ENCODE assay signal across 15 mouse cellular contexts in genomic region chr11:51937361-51937781, GRCm38 (mm10). TPM values are rescaled to one million over a fixed set of nuclear protein-coding genes. Genes with fewer than 3 reads are reported as not detected.
DNase-seq lines count a peak whose midpoint lies in the region; ATAC-seq and TF ChIP-seq lines count a peak whose summit lies in the region.
"Had no signal": no experiment of that assay in that cellular context is flagged by ENCODE, and none has a peak within 500 bp of the region (broad histone marks: within the 10 kb centered on the region; RNA-seq: fewer than 3 reads in every experiment).

No protein-coding gene starts in this region.

- H3K27ac ChIP-seq in liver, postnatal 0 days (ENCODE audit: low read depth): 0 out of 2 replicates have a peak overlapping the region, but pooled peaks have one; percentile 7
- no peak overlapping the region for H3K27ac ChIP-seq in liver, embryonic 11.5 days (ENCODE audit: low read depth, low read length)
- H3K27ac ChIP-seq in kidney, embryonic 14.5 days (ENCODE audit: low read depth, low read length): no peak overlapping the region
- no peak overlapping the region for H3K27ac ChIP-seq in cerebellum, adult 2 months (ENCODE audit: insufficient read depth, low read length)
- H3K27ac ChIP-seq: embryonic facial prominence, embryonic 13.5 days; hindbrain, embryonic 15.5 days; neural tube, embryonic 12.5 days had no signal

- H3K27me3 ChIP-seq in liver, postnatal 0 days (ENCODE audit: insufficient read depth, low read length): no peaks in the 10 kb centered on the region
- H3K27me3 ChIP-seq in liver, embryonic 11.5 days (replicated peaks; ENCODE audit: control insufficient read depth, insufficient read depth, low read length): no peaks in the 10 kb centered on the region
- H3K27me3 ChIP-seq in kidney, embryonic 14.5 days (ENCODE audit: control insufficient read depth, insufficient read depth, low read length): no peaks in the 10 kb centered on the region
- no peaks in the 10 kb centered on the region for H3K27me3 ChIP-seq in cerebellum, adult 2 months (ENCODE audit: control insufficient read depth, insufficient read depth, low read length)
- H3K27me3 ChIP-seq: embryonic facial prominence, embryonic 13.5 days; hindbrain, embryonic 15.5 days; neural tube, embryonic 12.5 days had no signal

- H3K4me2 ChIP-seq in liver, postnatal 0 days (ENCODE audit: low read depth, low read length): no peak overlapping the region
- no peak overlapping the region for H3K4me2 ChIP-seq in liver, embryonic 11.5 days
- H3K4me2 ChIP-seq in kidney, embryonic 14.5 days (replicated peaks; ENCODE audit: low read depth, low read length): no peak overlapping the region
- H3K4me2 ChIP-seq: embryonic facial prominence, embryonic 13.5 days; hindbrain, embryonic 15.5 days; neural tube, embryonic 12.5 days had no signal

- H3K4me1 ChIP-seq in liver, postnatal 0 days (ENCODE audit: insufficient read depth): peaks cover 26% of the 10 kb centered on the region
- peaks cover 4% of the 10 kb centered on the region; the same call in 1 of the 2 replicates for H3K4me1 ChIP-seq in liver, embryonic 11.5 days (replicated peaks; ENCODE audit: control insufficient read depth, insufficient read depth, low read length)
- no peaks in the 10 kb centered on the region for H3K4me1 ChIP-seq in kidney, embryonic 14.5 days (ENCODE audit: control insufficient read depth, insufficient read depth, low read length)
- H3K4me1 ChIP-seq in cerebellum, adult 2 months (ENCODE audit: control insufficient read depth, insufficient read depth, low read length): no peaks in the 10 kb centered on the region; the same call in 1 of the 2 replicates
- H3K4me1 ChIP-seq: hindbrain, embryonic 15.5 days had no signal

- H3K9ac ChIP-seq in liver, postnatal 0 days (replicated peaks): no peak overlapping the region
- no peak overlapping the region for H3K9ac ChIP-seq in liver, embryonic 11.5 days (ENCODE audit: low read depth, low read length)
- H3K9ac ChIP-seq in kidney, embryonic 14.5 days (ENCODE audit: low read depth, low read length): no peak overlapping the region
- H3K9ac ChIP-seq: embryonic facial prominence, embryonic 13.5 days; hindbrain, embryonic 15.5 days; neural tube, embryonic 12.5 days had no signal

- TF ChIP-seq EP300 in liver, postnatal 0 days (IDR thresholded peaks at IDR 0.05; ENCODE audit: low read depth): peak; percentile 12; the same call in 1 of the 2 replicates

- peak; percentile 18; the same call in 1 of the 2 replicates for ATAC-seq in liver, postnatal 0 days
- no peak for ATAC-seq in liver, embryonic 11.5 days (replicated peaks; ENCODE audit: low FRiP score)
- ATAC-seq in kidney, embryonic 14.5 days (ENCODE audit: low FRiP score, low TSS enrichment): peak; percentile 60; the same call in 1 of the 2 replicates
- ATAC-seq in granulocyte monocyte progenitor cell, adult 5-6 weeks (replicated peaks; ENCODE audit: poor library complexity, severe bottlenecking): no peak
- ATAC-seq: forebrain, embryonic 16.5 days had no signal

- 61% methylated on average over 6 of the region's 6 CpGs for WGBS in liver, postnatal 0 days (ENCODE audit: insufficient replicate concordance)
- WGBS in liver, embryonic 11.5 days: 80% methylated on average over 6 of the region's 6 CpGs
- WGBS in kidney, embryonic 14.5 days: 41% methylated on average over 6 of the region's 6 CpGs
- WGBS in cerebellum, adult 2 months: 44% methylated on average over 6 of the region's 6 CpGs

- no peaks in the 10 kb centered on the region for H3K9me3 ChIP-seq in liver, postnatal 0 days (ENCODE audit: low read length)
- no peaks in the 10 kb centered on the region for H3K9me3 ChIP-seq in liver, embryonic 11.5 days (ENCODE audit: control insufficient read depth, low read length)
- no peaks in the 10 kb centered on the region for H3K9me3 ChIP-seq in kidney, embryonic 14.5 days (ENCODE audit: control insufficient read depth, low read length)
- H3K9me3 ChIP-seq: embryonic facial prominence, embryonic 13.5 days; hindbrain, embryonic 15.5 days; neural tube, embryonic 12.5 days had no signal

- H3K4me3 ChIP-seq in liver, postnatal 0 days (ENCODE audit: low read depth, low read length): no peak overlapping the region
- H3K4me3 ChIP-seq in liver, embryonic 11.5 days (ENCODE audit: low read depth, low read length): no peak overlapping the region
- no peak overlapping the region for H3K4me3 ChIP-seq in kidney, embryonic 14.5 days (ENCODE audit: low read length)
- H3K4me3 ChIP-seq in cerebellum, adult 2 months (replicated peaks; ENCODE audit: insufficient read depth, low read depth, low read length): no peak overlapping the region
- H3K4me3 ChIP-seq: embryonic facial prominence, embryonic 13.5 days; hindbrain, embryonic 15.5 days; neural tube, embryonic 12.5 days had no signal

- no peak for TF ChIP-seq POLR2A in cerebellum, adult 2 months (IDR thresholded peaks at IDR 0.05; ENCODE audit: borderline replicate concordance, insufficient read depth, low read length)

- TF ChIP-seq CTCF in liver, postnatal 0 days (IDR thresholded peaks at IDR 0.05; ENCODE audit: low read depth): no peak
- no peak for TF ChIP-seq CTCF in cerebellum, adult 2 months (IDR thresholded peaks at IDR 0.05; ENCODE audit: borderline replicate concordance, insufficient read depth, low read depth, low read length)

- H3K36me3 ChIP-seq in liver, postnatal 0 days (replicated peaks; ENCODE audit: insufficient read depth, low read length): no peaks in the 10 kb centered on the region
- no peaks in the 10 kb centered on the region for H3K36me3 ChIP-seq in liver, embryonic 11.5 days (ENCODE audit: control insufficient read depth, insufficient read depth, low read length)
- H3K36me3 ChIP-seq in kidney, embryonic 14.5 days (ENCODE audit: control insufficient read depth, insufficient read depth, low read length): no peaks in the 10 kb centered on the region
- H3K36me3 ChIP-seq: embryonic facial prominence, embryonic 13.5 days; hindbrain, embryonic 15.5 days; neural tube, embryonic 12.5 days had no signal

- DNase-seq in liver, postnatal 0 days: no peak
- no peak for DNase-seq in liver, embryonic 11.5 days (ENCODE audit: low spot score)
- DNase-seq in 3134 (ENCODE audit: extremely low read depth, insufficient read length, low spot score) (peak; percentile 72), A20 (ENCODE audit: low read depth, low spot score) (peak; percentile 89)
- no peak for DNase-seq in lung, postnatal 10 days
- DNase-seq in cerebellum, adult 2 months: no peak
- DNase-seq: adrenal gland, postnatal 14 days; cerebellum, adult 9-11 months; spleen, adult 18-20 months had no signal

RNA-seq across cellular contexts. Expression of gene Cdkn2aipnl, which starts 30.1 kb away (rescaled TPM):
- polyA plus RNA-seq in liver, postnatal 0 days (2015; fragmentation: Nextera tagmentation; extraction: Ambion mirVana): 30.7 and 33.3 TPM in 2 replicates
- 114 and 125 TPM in 2 replicates for polyA plus RNA-seq in liver, embryonic 11.5 days (2014; fragmentation: Nextera tagmentation; extraction: Ambion mirVana)
- polyA plus RNA-seq in kidney, embryonic 14.5 days (2014; fragmentation: Nextera tagmentation; extraction: Ambion mirVana): 87.9 and 104 TPM in 2 replicates
- total RNA-seq in granulocyte monocyte progenitor cell, adult 5-6 weeks (2014; fragmentation: Nextera tagmentation): 70.1 and 81.1 TPM in 2 replicates
- total RNA-seq in granulocyte monocyte progenitor cell, adult 5-6 weeks (2017): 70.1 and 72.9 TPM in 2 replicates
- polyA plus RNA-seq in cerebellum, adult 2 months (2012; rRNA removed): 41.0 and 41.8 TPM in 2 replicates

Comparison
In these comparisons a context has a peak if more than half of its experiments do, and no peak if none do; other contexts are left out.
1. ATAC-seq: peak in liver, postnatal 0 days (single experiment) and kidney, embryonic 14.5 days (single experiment); none in liver, embryonic 11.5 days (single experiment) and granulocyte monocyte progenitor cell, adult 5-6 weeks (single experiment).
2. DNase-seq: peak in 3134 (single experiment) and A20 (single experiment); none in liver, postnatal 0 days (single experiment), liver, embryonic 11.5 days (single experiment), lung, postnatal 10 days (single experiment) and cerebellum, adult 2 months (0 of 2).